Mouse (Mus musculus): ENCODE measurements at regions not wholly inside any gene's neighbourhood (a gene's known extent, or its start where the extent isn't known, plus 50 kb on each side); places are given as distances from the start of the nearest gene placed in this dataset.

- Histone ChIP-seq H3K9ac (ENCODE audit: low read length) (no peak overlapping the region), H3K4me2 (replicated peaks; ENCODE audit: low read depth) (no peak overlapping the region), H3K9me3 (ENCODE audit: control insufficient read depth, low read length) (no peaks in the 10 kb centered on the region), H3K36me3 (ENCODE audit: control insufficient read depth, insufficient read depth, low read length) (no peaks in the 10 kb centered on the region), H3K27ac (replicated peaks) (no peak overlapping the region), H3K4me1 (replicated peaks; ENCODE audit: control insufficient read depth, insufficient read depth) (no peaks in the 10 kb centered on the region), H3K27me3 (ENCODE audit: control insufficient read depth, insufficient read depth, low read length) (no peaks in the 10 kb centered on the region), H3K4me3 (ENCODE audit: low read depth, low read length) (no peak overlapping the region)
- DNase-seq (ENCODE audit: low spot score) = no peak
- WGBS = 77% methylated on average over 13 of the region's 13 CpGs
- TF ChIP-seq EP300 (optimal IDR thresholded peaks at IDR 0.05) (no peak), CTCF (IDR thresholded peaks at IDR 0.05; ENCODE audit: low read depth) (no peak)
- no peak for ATAC-seq (ENCODE audit: low FRiP score, low TSS enrichment)
Measured at GRCm38 (mm10) chr17:79781733-79782663, 67.1 kb upstream of the Cyp1b1 start.

DNA sequence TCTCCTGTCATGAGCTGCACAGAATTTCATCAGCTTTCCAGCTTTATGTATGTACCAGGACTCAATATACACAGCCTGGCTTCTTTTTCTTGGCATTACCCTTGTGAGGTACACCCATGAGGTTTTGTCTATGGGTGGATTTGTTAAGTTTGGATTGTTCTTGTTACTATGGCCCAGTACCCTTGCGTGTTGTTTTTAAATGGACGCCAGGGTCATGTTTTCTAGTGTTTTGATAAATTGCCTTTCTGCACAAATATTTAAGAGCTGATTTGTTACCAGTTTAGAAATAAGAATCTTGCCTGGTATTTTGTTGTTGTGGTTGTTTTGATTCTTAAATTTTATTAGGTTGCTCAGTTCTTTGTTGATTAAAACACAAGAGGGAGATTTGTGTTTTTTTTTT is 66.4 kb upstream of the Cyp1b1 start:
- Histone ChIP-seq H3K9me3 (ENCODE audit: control insufficient read depth, low read length) (no peaks in the 10 kb centered on the region), H3K4me3 (ENCODE audit: low read depth, low read length) (no peak overlapping the region), H3K4me2 (replicated peaks; ENCODE audit: low read depth) (no peak overlapping the region), H3K27me3 (ENCODE audit: control insufficient read depth, insufficient read depth, low read length) (no peaks in the 10 kb centered on the region), H3K27ac (replicated peaks) (no peak overlapping the region), H3K36me3 (ENCODE audit: control insufficient read depth, insufficient read depth, low read length) (no peaks in the 10 kb centered on the region), H3K4me1 (replicated peaks; ENCODE audit: control insufficient read depth, insufficient read depth) (no peaks in the 10 kb centered on the region), H3K9ac (ENCODE audit: low read length) (no peak overlapping the region)
- no peak for DNase-seq (ENCODE audit: low spot score)
- WGBS = 69% methylated on average over 2 of the region's 2 CpGs
- ATAC-seq (ENCODE audit: low FRiP score, low TSS enrichment) = no peak
- TF ChIP-seq CTCF (IDR thresholded peaks at IDR 0.05; ENCODE audit: low read depth) (no peak), EP300 (optimal IDR thresholded peaks at IDR 0.05) (no peak)

DNA sequence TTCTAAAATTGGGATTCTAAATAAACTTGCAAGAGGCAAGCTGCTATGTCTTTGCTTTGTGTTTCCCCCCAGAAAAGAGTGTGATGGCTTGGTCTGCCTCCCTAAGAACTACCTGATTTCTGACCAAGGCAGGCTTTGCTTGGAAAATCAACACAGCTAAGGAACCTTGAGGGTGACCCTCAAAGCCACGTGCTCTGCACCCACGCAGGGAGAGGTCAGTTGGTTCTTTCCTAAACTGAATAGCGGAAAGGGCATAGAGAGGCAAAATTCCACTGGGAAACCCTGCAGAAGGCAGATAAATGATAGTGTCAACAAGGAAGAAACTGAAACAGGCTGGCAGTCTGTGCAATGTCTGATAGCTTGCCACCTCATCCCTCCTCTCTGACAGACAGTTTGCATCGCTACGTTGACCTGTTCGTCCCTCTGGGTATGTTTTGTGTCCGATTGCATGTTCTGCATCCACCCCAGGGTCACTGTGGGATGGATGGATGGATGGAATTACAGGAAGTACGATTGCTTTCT is 63.1 kb upstream of the Cyp1b1 start:
- H3K4me2 ChIP-seq (replicated peaks; ENCODE audit: low read depth) = no peak overlapping the region
- WGBS = 65% methylated on average over 8 of the region's 8 CpGs
- no peaks in the 10 kb centered on the region for H3K36me3 ChIP-seq (ENCODE audit: control insufficient read depth, insufficient read depth, low read length)
- ATAC-seq (ENCODE audit: low FRiP score, low TSS enrichment) (no peak), DNase-seq (ENCODE audit: low spot score) (no peak)
- no peak overlapping the region for H3K4me3 ChIP-seq (ENCODE audit: low read depth, low read length)
- no peak for TF ChIP-seq EP300 (optimal IDR thresholded peaks at IDR 0.05)
- no peak for TF ChIP-seq CTCF (IDR thresholded peaks at IDR 0.05; ENCODE audit: low read depth)
- H3K27me3 ChIP-seq (ENCODE audit: control insufficient read depth, insufficient read depth, low read length) = no peaks in the 10 kb centered on the region
- no peaks in the 10 kb centered on the region for H3K4me1 ChIP-seq (replicated peaks; ENCODE audit: control insufficient read depth, insufficient read depth)
- H3K9ac ChIP-seq (ENCODE audit: low read length) = no peak overlapping the region
- no peak overlapping the region for H3K27ac ChIP-seq (replicated peaks)
- no peaks in the 10 kb centered on the region for H3K9me3 ChIP-seq (ENCODE audit: control insufficient read depth, low read length)

GRCm38 (mm10) chr17:79776177-79776576 is 61.3 kb upstream of the Cyp1b1 start:
- no peak overlapping the region for H3K9ac ChIP-seq (ENCODE audit: low read length)
- DNase-seq (ENCODE audit: low spot score) (no peak), ATAC-seq (ENCODE audit: low FRiP score, low TSS enrichment) (no peak)
- no peaks in the 10 kb centered on the region for H3K27me3 ChIP-seq (ENCODE audit: control insufficient read depth, insufficient read depth, low read length)
- no peaks in the 10 kb centered on the region for H3K36me3 ChIP-seq (ENCODE audit: control insufficient read depth, insufficient read depth, low read length)
- no peak overlapping the region for H3K4me3 ChIP-seq (ENCODE audit: low read depth, low read length)
- H3K27ac ChIP-seq (replicated peaks) = no peak overlapping the region
- no peak overlapping the region for H3K4me2 ChIP-seq (replicated peaks; ENCODE audit: low read depth)
- no peaks in the 10 kb centered on the region for H3K9me3 ChIP-seq (ENCODE audit: control insufficient read depth, low read length)
- WGBS = 67% methylated on average over 4 of the region's 4 CpGs
- TF ChIP-seq EP300 (optimal IDR thresholded peaks at IDR 0.05) = no peak
- TF ChIP-seq CTCF (IDR thresholded peaks at IDR 0.05; ENCODE audit: low read depth) = no peak
- H3K4me1 ChIP-seq (replicated peaks; ENCODE audit: control insufficient read depth, insufficient read depth) = no peaks in the 10 kb centered on the region

GRCm38 (mm10) chr17:79775216-79775615 is 60.4 kb upstream of the Cyp1b1 start:
- Histone ChIP-seq H3K27me3 (ENCODE audit: control insufficient read depth, insufficient read depth, low read length) (no peaks in the 10 kb centered on the region), H3K4me3 (ENCODE audit: low read depth, low read length) (no peak overlapping the region), H3K4me2 (replicated peaks; ENCODE audit: low read depth) (no peak overlapping the region), H3K9me3 (ENCODE audit: control insufficient read depth, low read length) (no peaks in the 10 kb centered on the region), H3K36me3 (ENCODE audit: control insufficient read depth, insufficient read depth, low read length) (no peaks in the 10 kb centered on the region), H3K27ac (replicated peaks) (no peak overlapping the region), H3K4me1 (replicated peaks; ENCODE audit: control insufficient read depth, insufficient read depth) (no peaks in the 10 kb centered on the region), H3K9ac (ENCODE audit: low read length) (no peak overlapping the region)
- ATAC-seq (ENCODE audit: low FRiP score, low TSS enrichment) (no peak), DNase-seq (ENCODE audit: low spot score) (no peak)
- WGBS = 75% methylated on average over 6 of the region's 6 CpGs
- TF ChIP-seq EP300 (optimal IDR thresholded peaks at IDR 0.05) = no peak
- no peak for TF ChIP-seq CTCF (IDR thresholded peaks at IDR 0.05; ENCODE audit: low read depth)

DNA sequence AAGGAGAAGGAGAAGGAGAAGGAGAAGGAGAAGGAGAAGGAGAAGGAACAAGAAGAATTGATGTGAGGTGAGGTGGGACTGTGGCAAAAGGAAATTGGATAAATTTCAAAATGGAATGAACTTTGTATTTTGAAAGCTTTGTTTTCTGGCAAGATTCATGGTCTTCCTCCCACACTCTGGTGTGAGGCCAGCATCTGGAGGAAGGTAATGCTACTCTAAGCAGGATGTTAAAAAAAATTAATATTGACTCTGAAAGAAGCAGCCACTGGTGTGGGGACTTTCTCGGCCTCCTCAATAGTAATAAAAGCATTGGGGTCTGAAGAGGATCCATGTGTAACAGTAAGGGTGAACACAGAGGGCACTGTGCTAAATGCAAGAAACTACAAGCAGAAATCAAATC is 59.4 kb upstream of the Cyp1b1 start:
- H3K4me2 ChIP-seq (replicated peaks; ENCODE audit: low read depth) = no peak overlapping the region
- H3K4me1 ChIP-seq (replicated peaks; ENCODE audit: control insufficient read depth, insufficient read depth) = no peaks in the 10 kb centered on the region
- no peak overlapping the region for H3K4me3 ChIP-seq (ENCODE audit: low read depth, low read length)
- H3K27me3 ChIP-seq (ENCODE audit: control insufficient read depth, insufficient read depth, low read length) = no peaks in the 10 kb centered on the region
- TF ChIP-seq EP300 (optimal IDR thresholded peaks at IDR 0.05) (no peak), CTCF (IDR thresholded peaks at IDR 0.05; ENCODE audit: low read depth) (no peak)
- no peak for DNase-seq (ENCODE audit: low spot score)
- no peaks in the 10 kb centered on the region for H3K36me3 ChIP-seq (ENCODE audit: control insufficient read depth, insufficient read depth, low read length)
- no peaks in the 10 kb centered on the region for H3K9me3 ChIP-seq (ENCODE audit: control insufficient read depth, low read length)
- no peak for ATAC-seq (ENCODE audit: low FRiP score, low TSS enrichment)
- no peak overlapping the region for H3K27ac ChIP-seq (replicated peaks)
- H3K9ac ChIP-seq (ENCODE audit: low read length) = no peak overlapping the region
- WGBS = 71% methylated on average over 1 of the region's 1 CpGs
